Mouse (Mus musculus): ENCODE results near the gene Zxdc. TPM values are rescaled to one million over a fixed set of nuclear protein-coding genes. Genes with fewer than 3 reads are reported as not detected.

Zxdc gene
- total RNA-seq, 2 experiments from 2014 or later = 25.5 to 26.4 TPM

- no peak for DNase-seq (ENCODE audit: low spot score in 2 of 2)
Observed at GRCm38 (mm10) chr6:90451512-90451911, 82.2 kb downstream of the Zxdc start.

- DNase-seq (ENCODE audit: low spot score in 2 of 2) = no peak
Observed at GRCm38 (mm10) chr6:90452603-90453002, 83.3 kb downstream of the Zxdc start.

Other genes with a start within 250 kb of the Zxdc start
- gene Vmn1r51, start 246.9 kb upstream of the Zxdc start, total RNA-seq (2021) = not detected
- gene Vmn1r52, start 194.7 kb upstream of the Zxdc start, total RNA-seq (2021) = not detected
- gene V1ra8, start 166.7 kb upstream of the Zxdc start, total RNA-seq (2021) = not detected
- not detected for gene Vmn1r53, start 145.1 kb upstream of the Zxdc start, total RNA-seq (2021)
- not detected for gene Vmn1r54, start 123.2 kb upstream of the Zxdc start, total RNA-seq (2021)
- not detected for gene BC048671, start 68.3 kb upstream of the Zxdc start, total RNA-seq (2021)
- gene Chst13, start 44.3 kb upstream of the Zxdc start, total RNA-seq (2021) = under 1 TPM in 1 of 2 experiments, not detected in 1; 0.20 TPM
- under 1 TPM in 1 of 2 experiments, not detected in 1; 0.13 TPM for gene Uroc1, start 36.2 kb upstream of the Zxdc start, total RNA-seq (2021)
- 1 to 10 TPM; 8.8 to 9.2 TPM for gene Cfap100, start 59.3 kb downstream of the Zxdc start, total RNA-seq (2021)
- gene Klf15, start 93.1 kb downstream of the Zxdc start, total RNA-seq (2021) = 10 to 100 TPM; 18.5 to 23.7 TPM
- 10 to 100 TPM; 43.9 to 52.3 TPM for gene Aldh1l1, start 116.9 kb downstream of the Zxdc start, total RNA-seq (2021)
- gene Slc41a3, start 235.2 kb downstream of the Zxdc start, total RNA-seq (2021) = 1 to 10 TPM; 8.2 TPM